Mouse (Mus musculus): ENCODE data around the gene Adamts14. TPM values are rescaled to one million over a fixed set of nuclear protein-coding genes. Genes with fewer than 3 reads are reported as not detected.

Gene Adamts14
- polyA plus RNA-seq, 1 experiment from 2014 or later: 2.8 TPM

- no peaks in the 10 kb centered on the region for H3K9me3 ChIP-seq
- 24% methylated on average over 11 of the region's 11 CpGs for WGBS
- no peak overlapping the region for H3K4me3 ChIP-seq
- H3K36me3 ChIP-seq: no peaks in the 10 kb centered on the region
- no peaks in the 10 kb centered on the region for H3K27me3 ChIP-seq
- H3K4me1 ChIP-seq: peaks cover 8% of the 10 kb centered on the region; the same call in 1 of the 2 replicates
- no peak overlapping the region for H3K9ac ChIP-seq
- peak; percentile 46; the same call in 1 of the 2 replicates for ATAC-seq (ENCODE audit: low FRiP score, low read depth)
- no peak overlapping the region for H3K27ac ChIP-seq
- H3K4me2 ChIP-seq (replicated peaks): no peak overlapping the region
Observed at GRCm38 (mm10) chr10:61199566-61200213, 73.5 kb downstream of the Adamts14 start.

DNA sequence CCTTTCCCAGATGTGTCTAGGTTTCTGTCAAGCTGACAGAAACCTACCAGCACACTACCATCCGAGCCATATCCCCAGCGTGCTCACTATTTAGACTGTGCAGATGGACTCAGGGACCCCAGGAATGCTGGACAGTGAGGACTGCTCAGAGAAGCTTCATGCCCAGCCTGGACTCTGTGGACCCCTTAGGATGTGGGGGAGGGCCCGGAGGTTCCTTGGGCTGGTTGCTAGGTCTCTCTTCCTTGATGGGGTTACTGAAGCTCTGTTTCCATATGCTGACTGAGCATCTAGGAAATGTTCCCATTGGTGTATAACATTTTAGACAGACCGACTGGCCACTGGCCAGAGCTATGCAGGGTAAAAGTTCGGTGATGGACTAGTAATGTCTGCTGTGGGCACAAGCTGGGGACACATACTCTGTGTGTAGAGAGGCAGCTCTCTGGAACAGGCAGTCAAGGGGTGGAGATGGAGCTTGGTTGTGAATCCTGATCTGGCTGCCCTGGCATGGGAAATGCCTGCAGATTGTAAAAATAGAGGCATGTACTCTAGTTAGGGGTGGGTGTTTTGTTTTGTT lies 77.4 kb downstream of the Adamts14 start:
- 90% methylated on average over 5 of the region's 5 CpGs for WGBS
- H3K4me2 ChIP-seq (replicated peaks): no peak overlapping the region
- ATAC-seq (ENCODE audit: low FRiP score, low read depth): no peak
- peaks cover 8% of the 10 kb centered on the region; the same call in 1 of the 2 replicates for H3K4me1 ChIP-seq
- H3K27me3 ChIP-seq: no peaks in the 10 kb centered on the region
- H3K36me3 ChIP-seq: no peaks in the 10 kb centered on the region
- H3K4me3 ChIP-seq: no peak overlapping the region
- no peak overlapping the region for H3K27ac ChIP-seq
- no peak overlapping the region for H3K9ac ChIP-seq
- H3K9me3 ChIP-seq: no peaks in the 10 kb centered on the region

DNA sequence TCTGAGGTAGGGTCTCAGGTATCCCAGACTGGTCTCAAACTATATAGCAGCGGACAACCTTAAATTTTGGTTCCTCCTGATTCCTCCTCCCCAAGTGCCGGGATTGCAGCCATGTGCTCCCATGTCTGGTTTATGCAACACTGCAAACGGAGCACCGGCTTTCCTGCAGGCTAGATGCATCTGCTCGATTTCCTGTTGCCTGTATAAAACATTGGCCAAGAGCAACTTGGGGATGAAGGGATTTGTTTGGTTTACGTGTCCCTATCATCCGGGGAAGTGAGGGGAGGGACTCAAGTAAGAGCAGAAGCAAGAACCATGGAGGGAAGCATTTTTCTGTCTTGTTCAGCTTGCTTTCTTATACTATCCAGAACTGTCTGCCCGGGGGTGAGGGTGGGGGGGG lies 78.0 kb downstream of the Adamts14 start:
- Histone ChIP-seq H3K36me3 (no peaks in the 10 kb centered on the region), H3K9me3 (no peaks in the 10 kb centered on the region), H3K27me3 (no peaks in the 10 kb centered on the region), H3K9ac (no peak overlapping the region), H3K4me1 (peaks cover 7% of the 10 kb centered on the region; the same call in 1 of the 2 replicates), H3K27ac (no peak overlapping the region), H3K4me2 (replicated peaks) (no peak overlapping the region), H3K4me3 (no peak overlapping the region)
- no peak for ATAC-seq (ENCODE audit: low FRiP score, low read depth)
- 72% methylated on average over 8 of the region's 8 CpGs for WGBS

GRCm38 (mm10) chr10:61194611-61195010 lies 78.6 kb downstream of the Adamts14 start:
- Histone ChIP-seq H3K9ac (no peak overlapping the region), H3K4me2 (replicated peaks) (no peak overlapping the region), H3K4me1 (0 out of 2 replicates have a peak, but pooled peaks cover under 1% of the 10 kb centered on the region), H3K4me3 (no peak overlapping the region), H3K36me3 (no peaks in the 10 kb centered on the region), H3K9me3 (no peaks in the 10 kb centered on the region), H3K27me3 (no peaks in the 10 kb centered on the region), H3K27ac (no peak overlapping the region; the same call in 1 of the 2 replicates)
- ATAC-seq (ENCODE audit: low FRiP score, low read depth): no peak
- WGBS: 73% methylated on average over 9 of the region's 9 CpGs

- Histone ChIP-seq H3K9ac (no peak overlapping the region), H3K27ac (no peak overlapping the region), H3K4me3 (no peak overlapping the region), H3K9me3 (no peaks in the 10 kb centered on the region), H3K27me3 (no peaks in the 10 kb centered on the region), H3K4me1 (peaks cover 8% of the 10 kb centered on the region), H3K4me2 (replicated peaks) (no peak overlapping the region), H3K36me3 (no peaks in the 10 kb centered on the region)
- 68% methylated on average over 3 of the region's 3 CpGs for WGBS
- ATAC-seq (ENCODE audit: low FRiP score, low read depth): no peak
Observed at GRCm38 (mm10) chr10:61188010-61188409, 85.2 kb downstream of the Adamts14 start.

DNA sequence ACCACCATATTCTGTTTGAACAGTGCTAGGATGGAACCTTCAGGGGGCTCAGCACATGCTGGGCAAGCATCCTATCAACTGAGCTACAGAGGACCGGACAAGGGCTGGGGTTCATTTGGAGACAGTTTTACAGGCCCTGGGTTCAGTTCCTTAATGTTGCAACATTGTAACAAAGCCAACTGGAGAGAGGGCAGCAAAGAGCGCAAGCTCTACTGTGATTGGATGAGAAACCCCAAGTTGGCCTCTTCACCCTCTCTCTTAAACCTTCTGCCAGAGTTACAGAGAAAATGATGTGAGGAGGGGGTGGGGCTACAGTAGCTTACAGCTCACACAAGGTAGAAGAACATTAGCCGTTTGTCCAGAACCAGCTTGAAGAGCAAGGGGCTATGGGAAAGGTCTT lies 86.2 kb downstream of the Adamts14 start:
- Histone ChIP-seq H3K4me3 (no peak overlapping the region), H3K27me3 (no peaks in the 10 kb centered on the region), H3K9ac (no peak overlapping the region), H3K4me1 (peaks cover 8% of the 10 kb centered on the region), H3K9me3 (no peaks in the 10 kb centered on the region), H3K36me3 (no peaks in the 10 kb centered on the region), H3K4me2 (replicated peaks) (no peak overlapping the region), H3K27ac (no peak overlapping the region)
- 56% methylated on average over 3 of the region's 3 CpGs for WGBS
- no peak for ATAC-seq (ENCODE audit: low FRiP score, low read depth)

DNA sequence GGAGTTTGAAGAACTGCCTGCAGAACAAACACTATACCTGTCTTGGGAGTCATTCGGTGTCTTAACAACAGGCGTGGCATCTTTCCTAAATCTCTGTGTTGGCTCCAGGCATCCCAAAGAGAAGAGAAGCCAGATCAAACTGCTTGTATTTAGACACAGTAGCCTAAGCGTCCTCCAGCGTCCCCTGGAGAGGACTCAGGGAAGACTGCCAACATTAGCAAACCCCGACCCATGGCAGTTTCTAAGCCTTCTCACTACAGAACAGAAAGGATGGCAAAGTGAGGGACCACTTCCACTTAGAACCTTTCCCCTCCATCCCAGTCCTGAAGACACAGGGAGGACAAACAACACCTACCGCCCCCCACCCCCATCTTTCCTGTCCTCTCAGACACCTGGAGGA lies 93.3 kb downstream of the Adamts14 start:
- Histone ChIP-seq H3K9me3 (no peaks in the 10 kb centered on the region), H3K36me3 (no peaks in the 10 kb centered on the region), H3K4me2 (replicated peaks) (no peak overlapping the region), H3K9ac (no peak overlapping the region), H3K27ac (no peak overlapping the region), H3K4me3 (no peak overlapping the region), H3K4me1 (peaks cover 4% of the 10 kb centered on the region), H3K27me3 (peaks cover 24% of the 10 kb centered on the region)
- no peak for ATAC-seq (ENCODE audit: low FRiP score, low read depth)
- whole genome bisulfite sequencing: 80% methylated on average over 6 of the region's 6 CpGs

- ATAC-seq (ENCODE audit: low FRiP score, low read depth): no peak
- Histone ChIP-seq H3K9ac (no peak overlapping the region), H3K4me3 (no peak overlapping the region), H3K4me1 (peaks cover 4% of the 10 kb centered on the region), H3K27ac (no peak overlapping the region), H3K27me3 (peaks cover 34% of the 10 kb centered on the region), H3K9me3 (no peaks in the 10 kb centered on the region), H3K4me2 (replicated peaks) (no peak overlapping the region), H3K36me3 (no peaks in the 10 kb centered on the region)
- WGBS: 90% methylated on average over 8 of the region's 8 CpGs
Observed at GRCm38 (mm10) chr10:61178687-61179086, 94.6 kb downstream of the Adamts14 start.

- no peaks in the 10 kb centered on the region for H3K9me3 ChIP-seq
- no peak overlapping the region for H3K27ac ChIP-seq
- no peak overlapping the region for H3K4me2 ChIP-seq (replicated peaks)
- no peak overlapping the region for H3K9ac ChIP-seq
- H3K4me1 ChIP-seq: peaks cover 4% of the 10 kb centered on the region
- 85% methylated on average over 4 of the region's 4 CpGs for WGBS
- ATAC-seq (ENCODE audit: low FRiP score, low read depth): no peak
- no peak overlapping the region for H3K4me3 ChIP-seq
- no peaks in the 10 kb centered on the region for H3K36me3 ChIP-seq
- H3K27me3 ChIP-seq: peaks cover 34% of the 10 kb centered on the region
Observed at GRCm38 (mm10) chr10:61177751-61178150, 95.5 kb downstream of the Adamts14 start.

DNA sequence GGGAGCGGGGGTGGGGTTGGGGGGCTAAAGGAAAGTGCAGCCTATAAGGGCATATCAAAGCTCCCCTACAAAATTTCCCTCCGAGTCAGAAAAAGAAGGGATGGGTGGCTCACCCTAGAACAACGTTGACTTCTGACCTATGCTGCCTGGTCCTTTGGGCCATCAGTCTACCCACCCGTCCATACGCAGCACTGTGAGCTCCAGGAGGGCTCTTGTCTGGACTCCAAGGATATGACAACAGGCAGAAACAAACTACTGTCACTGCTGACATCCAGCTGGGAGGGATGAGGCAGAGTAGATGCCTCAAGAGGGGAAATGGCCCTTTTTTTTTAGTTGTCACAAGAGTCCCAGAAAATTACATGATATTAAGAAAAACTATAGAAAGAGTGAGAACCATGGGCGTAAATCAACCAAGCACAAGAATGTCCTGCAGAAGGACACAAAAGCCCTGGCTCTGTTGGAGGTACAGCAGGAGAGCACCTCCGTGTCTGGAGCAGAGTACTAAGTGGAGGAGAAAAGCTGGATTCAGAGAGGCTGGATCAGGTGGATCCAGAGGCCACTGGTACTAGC lies 96.9 kb downstream of the Adamts14 start:
- Histone ChIP-seq H3K36me3 (no peaks in the 10 kb centered on the region), H3K9me3 (no peaks in the 10 kb centered on the region), H3K4me2 (replicated peaks) (peak overlapping the region; percentile 39), H3K27ac (no peak overlapping the region), H3K27me3 (peaks cover 34% of the 10 kb centered on the region), H3K4me1 (peaks cover 4% of the 10 kb centered on the region), H3K9ac (no peak overlapping the region), H3K4me3 (no peak overlapping the region)
- no peak for ATAC-seq (ENCODE audit: low FRiP score, low read depth)
- WGBS: 38% methylated on average over 7 of the region's 7 CpGs

DNA sequence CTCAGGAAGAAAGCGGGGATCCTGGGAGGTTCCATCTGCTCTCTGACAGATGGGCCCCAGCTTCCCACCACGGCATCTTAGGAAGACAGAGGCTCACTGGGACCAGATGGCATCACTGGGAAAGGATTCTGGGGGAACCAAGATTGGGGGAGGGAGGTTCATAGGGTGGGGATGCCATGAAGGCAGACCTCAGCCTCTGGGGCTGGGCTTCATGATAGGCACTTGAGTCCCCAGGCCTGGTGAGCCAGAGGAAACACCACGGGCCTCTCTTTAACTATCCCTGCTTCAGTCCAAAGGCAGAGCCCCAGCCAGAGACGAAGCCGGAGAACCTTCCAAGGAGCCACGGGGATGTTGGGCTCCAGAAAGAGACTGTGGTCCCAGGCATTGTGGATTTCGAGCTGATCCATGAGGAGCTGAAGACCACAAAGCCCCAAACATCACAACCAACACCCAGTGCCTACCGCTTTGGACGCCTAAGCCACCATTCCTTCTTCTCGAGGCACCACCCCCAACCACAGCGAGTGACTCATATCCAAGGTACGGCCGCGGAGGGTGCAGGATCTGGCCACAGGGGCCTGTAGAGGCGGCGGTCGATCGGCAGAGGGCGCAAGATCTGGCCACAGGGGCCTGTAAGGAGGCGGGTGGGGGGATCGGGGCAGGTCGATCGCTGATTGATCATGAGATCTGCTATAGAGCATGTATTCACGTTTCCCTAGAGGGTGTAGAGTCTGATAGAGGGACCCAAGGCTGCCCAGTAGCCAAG lies 97.6 kb downstream of the Adamts14 start:
- H3K4me3 ChIP-seq: no peak overlapping the region
- no peak overlapping the region for H3K27ac ChIP-seq
- 14% methylated on average over 24 of the region's 24 CpGs for WGBS
- peaks cover 4% of the 10 kb centered on the region for H3K4me1 ChIP-seq
- H3K4me2 ChIP-seq (replicated peaks): peak overlapping the region; percentile 39
- peaks cover 34% of the 10 kb centered on the region for H3K27me3 ChIP-seq
- no peaks in the 10 kb centered on the region for H3K36me3 ChIP-seq
- no peak overlapping the region for H3K9ac ChIP-seq
- no peak for ATAC-seq (ENCODE audit: low FRiP score, low read depth)
- H3K9me3 ChIP-seq: no peaks in the 10 kb centered on the region

All from limb, embryonic 13.5 days (tissue).